Mouse (Mus musculus): ENCODE measurements around the gene Emc3. TPM values are rescaled to one million over a fixed set of nuclear protein-coding genes. Genes with fewer than 3 reads are reported as not detected.

Emc3 gene
- total RNA-seq, 2 experiments from 2014 or later, result 85.9 to 87.9 TPM

- no peak for DNase-seq (ENCODE audit: low spot score in 2 of 2)
Observed at GRCm38 (mm10) chr6:113499346-113499745, 32.1 kb downstream of the Emc3 start.

GRCm38 (mm10) chr6:113495071-113495675, 36.3 kb downstream of the Emc3 start:
- DNase-seq (ENCODE audit: low spot score in 2 of 2), result no peak

- peak; percentile 62 to 63 for DNase-seq (ENCODE audit: low spot score in 2 of 2)
Observed at GRCm38 (mm10) chr6:113494258-113494788, 37.1 kb downstream of the Emc3 start.

GRCm38 (mm10) chr6:113492101-113492864, 39.2 kb downstream of the Emc3 start:
- DNase-seq (ENCODE audit: low spot score in 2 of 2), result no peak

DNA sequence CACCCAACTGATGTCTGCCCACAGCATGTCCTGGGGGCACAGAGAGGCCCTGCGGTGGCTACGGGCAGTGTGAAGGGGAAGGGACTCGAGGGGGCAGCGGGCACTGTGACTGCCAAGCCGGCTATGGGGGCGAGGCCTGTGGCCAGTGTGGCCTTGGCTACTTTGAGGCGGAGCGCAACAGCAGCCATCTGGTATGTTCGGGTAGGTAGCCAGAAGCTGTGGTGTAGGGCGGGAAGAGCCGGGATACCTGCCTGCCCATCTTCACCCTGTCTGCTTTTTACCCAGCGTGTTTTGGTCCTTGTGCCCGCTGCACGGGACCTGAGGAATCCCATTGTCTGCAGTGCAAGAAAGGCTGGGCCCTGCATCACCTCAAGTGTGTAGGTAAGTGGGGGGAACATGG, 42.0 kb downstream of the Emc3 start:
- DNase-seq (ENCODE audit: low spot score in 2 of 2), result no peak

- DNase-seq (ENCODE audit: low spot score in 2 of 2), result no peak
Observed at GRCm38 (mm10) chr6:113487125-113487576, 44.3 kb downstream of the Emc3 start.

DNA sequence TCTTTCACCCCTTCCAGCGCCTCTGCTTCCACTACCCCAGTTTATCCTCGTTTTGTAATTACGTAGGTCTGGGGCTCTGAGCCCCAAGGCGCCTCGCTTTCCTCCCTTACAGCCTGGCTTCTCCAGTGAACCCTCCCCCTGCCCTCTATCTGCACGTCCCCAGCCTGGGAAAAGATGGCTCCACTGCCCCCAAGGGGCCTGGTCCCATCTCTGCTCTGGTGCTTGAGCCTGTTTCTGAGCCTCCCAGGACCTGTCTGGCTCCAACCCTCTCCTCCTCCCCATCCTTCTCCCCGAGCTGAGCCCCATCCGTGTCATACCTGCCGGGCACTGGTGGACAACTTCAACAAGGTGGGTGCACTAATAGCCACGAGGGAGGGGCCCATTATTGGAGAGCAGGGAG, 47.7 kb downstream of the Emc3 start:
- no peak for DNase-seq (ENCODE audit: low spot score in 2 of 2)

DNA sequence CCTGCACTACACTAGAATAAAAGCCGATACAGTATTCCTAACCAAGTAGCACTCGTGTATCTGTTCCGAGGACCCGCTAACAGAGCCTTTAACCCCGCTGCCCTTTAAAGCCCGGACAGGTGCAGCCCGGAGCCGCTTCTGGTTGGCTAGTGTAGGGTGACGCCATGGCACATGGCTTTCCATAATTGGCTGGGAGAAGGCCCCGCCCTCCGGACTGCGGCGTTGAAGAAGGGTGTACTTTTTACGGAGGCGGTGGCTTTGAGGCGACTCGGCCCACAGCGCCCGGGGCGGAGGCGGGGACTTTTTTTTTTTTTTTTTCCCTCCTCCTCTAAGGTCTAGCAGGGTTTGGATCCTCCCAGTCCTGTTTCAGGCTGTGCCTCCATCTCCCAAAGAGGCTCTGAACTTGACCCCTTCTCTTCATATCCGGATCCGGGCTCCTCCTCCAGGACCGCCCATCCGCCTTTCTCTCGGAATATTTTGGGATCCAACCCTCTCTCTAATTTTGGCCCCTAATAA, 48.3 kb downstream of the Emc3 start, which contains the start of gene Creld1:
Gene Creld1, plus strand, starts transcription at position 198 of the 516 bp plus-strand sequence.
- DNase-seq (ENCODE audit: low spot score in 2 of 2), result peak; percentile 70 to 87

DNA sequence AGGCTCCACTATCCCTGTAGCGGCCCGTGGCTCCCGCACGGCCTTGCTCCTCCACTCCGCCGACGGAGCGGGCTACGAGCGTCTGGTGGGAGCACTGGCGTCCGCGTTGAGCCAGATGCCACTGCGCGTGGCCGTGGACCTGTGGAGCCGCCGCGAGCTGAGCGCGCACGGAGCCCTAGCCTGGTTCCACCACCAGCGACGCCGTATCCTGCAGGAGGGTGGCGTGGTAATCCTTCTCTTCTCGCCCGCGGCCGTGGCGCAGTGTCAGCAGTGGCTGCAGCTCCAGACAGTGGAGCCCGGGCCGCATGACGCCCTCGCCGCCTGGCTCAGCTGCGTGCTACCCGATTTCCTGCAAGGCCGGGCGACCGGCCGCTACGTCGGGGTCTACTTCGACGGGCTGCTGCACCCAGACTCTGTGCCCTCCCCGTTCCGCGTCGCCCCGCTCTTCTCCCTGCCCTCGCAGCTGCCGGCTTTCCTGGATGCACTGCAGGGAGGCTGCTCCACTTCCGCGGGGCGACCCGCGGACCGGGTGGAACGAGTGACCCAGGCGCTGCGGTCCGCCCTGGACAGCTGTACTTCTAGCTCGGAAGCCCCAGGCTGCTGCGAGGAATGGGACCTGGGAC, 48.9 kb downstream of the Emc3 start:
- no peak for DNase-seq (ENCODE audit: low spot score in 2 of 2)

GRCm38 (mm10) chr6:113480555-113481373, 50.7 kb downstream of the Emc3 start:
- DNase-seq (ENCODE audit: low spot score in 2 of 2), result no peak

- no peak for DNase-seq (ENCODE audit: low spot score in 2 of 2)
Observed at GRCm38 (mm10) chr6:113478906-113479305, 52.5 kb downstream of the Emc3 start.

- DNase-seq (ENCODE audit: low spot score in 2 of 2), result no peak
Observed at GRCm38 (mm10) chr6:113477353-113477752, 54.1 kb downstream of the Emc3 start.

DNA sequence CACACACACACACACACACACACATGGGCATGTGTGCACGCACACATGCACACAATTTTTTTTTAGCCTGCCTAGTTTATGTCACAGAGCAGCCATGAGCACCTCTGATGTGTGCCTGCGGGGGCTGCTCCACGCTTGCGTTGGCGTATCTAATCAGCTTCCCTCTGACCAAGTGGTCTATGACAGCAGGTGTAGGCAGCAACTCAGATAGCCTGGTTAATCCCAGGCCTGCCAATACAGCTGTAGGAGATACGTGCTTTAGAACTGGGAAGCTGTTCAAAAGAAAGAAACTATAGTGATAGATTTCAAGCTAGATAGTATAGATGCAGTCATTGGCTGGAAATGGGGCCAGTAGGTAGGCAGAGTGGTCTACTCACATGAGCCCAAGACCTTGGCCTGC, 57.7 kb downstream of the Emc3 start:
- DNase-seq (ENCODE audit: low spot score in 2 of 2), result no peak

DNA sequence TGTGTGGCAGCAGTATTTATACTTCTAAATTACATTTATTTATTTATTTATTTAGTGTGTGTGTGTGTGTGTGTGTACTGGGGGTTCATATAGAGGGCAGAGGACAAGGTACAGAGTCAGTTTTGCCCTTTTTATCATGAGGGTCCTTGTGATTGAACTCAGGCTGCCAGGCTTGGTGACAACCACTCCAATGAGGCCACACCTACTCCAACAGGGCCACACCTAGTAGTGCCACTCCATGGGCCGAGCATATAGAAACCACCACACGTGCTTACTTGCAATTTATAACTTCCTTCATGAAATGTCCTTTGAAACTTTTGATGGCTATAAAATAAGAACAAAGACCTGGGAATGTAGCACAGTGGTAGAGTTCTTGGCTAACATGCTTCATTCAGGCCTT, 58.2 kb downstream of the Emc3 start:
- no peak for DNase-seq (ENCODE audit: low spot score in 2 of 2)

GRCm38 (mm10) chr6:113472061-113472460, 59.4 kb downstream of the Emc3 start:
- DNase-seq (ENCODE audit: low spot score in 2 of 2), result no peak

DNA sequence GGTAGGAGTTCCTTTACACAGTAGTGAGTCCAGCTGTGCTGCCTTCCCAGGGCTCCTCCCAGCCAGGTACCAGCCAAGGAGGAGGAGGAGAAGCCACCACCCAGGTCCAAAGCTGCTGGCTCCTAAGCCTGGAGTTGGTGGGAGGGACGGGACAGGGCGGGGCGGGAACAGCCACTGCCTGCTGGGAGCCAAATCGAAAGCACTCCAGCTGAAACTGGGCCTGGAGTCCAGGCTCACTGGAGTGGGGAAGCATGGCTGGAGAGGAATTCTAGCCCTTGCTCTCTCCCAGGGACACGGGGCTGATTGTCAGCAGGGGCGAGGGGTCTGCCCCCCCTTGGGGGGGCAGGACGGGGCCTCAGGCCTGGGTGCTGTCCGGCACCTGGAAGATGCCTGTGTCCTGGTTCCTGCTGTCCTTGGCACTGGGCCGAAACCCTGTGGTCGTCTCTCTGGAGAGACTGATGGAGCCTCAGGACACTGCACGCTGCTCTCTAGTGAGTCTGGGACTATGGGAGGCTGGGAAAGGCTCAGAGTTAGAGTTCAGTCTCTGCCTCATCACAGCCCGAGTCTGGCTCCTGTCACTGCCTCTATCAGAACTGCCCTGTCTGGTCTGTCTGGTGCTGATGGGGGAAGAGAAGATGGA, 60.0 kb downstream of the Emc3 start, which contains the start of gene Il17rc:
Gene Il17rc, plus strand, starts transcription at position 131 of the 640 bp plus-strand sequence.
- no peak for DNase-seq (ENCODE audit: low spot score in 2 of 2)

GRCm38 (mm10) chr6:113469432-113469831, 62.0 kb downstream of the Emc3 start:
- DNase-seq (ENCODE audit: low spot score in 2 of 2), result peak; percentile 50 to 61

DNA sequence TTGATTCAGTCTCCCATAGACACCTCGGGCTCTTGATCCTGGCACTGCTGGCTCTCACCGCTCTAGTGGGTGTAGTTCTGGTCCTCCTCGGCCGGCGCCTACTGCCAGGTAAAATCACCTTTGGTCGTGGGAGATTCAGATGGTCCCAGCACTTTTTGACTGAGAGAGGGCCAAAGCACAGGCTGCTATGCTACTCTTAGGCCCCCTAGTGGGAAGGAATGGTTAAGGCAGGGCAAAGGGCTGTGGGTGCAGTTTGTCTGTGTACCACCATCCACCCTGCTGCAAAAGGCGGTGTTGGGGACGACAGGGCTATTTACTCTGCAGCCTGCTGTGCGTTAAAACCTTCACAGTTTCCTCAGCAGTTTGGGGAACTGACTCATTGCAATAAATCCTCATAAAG, 62.4 kb downstream of the Emc3 start:
- DNase-seq (ENCODE audit: low spot score in 2 of 2), result peak in 1 of 2 experiments; percentile 56

- no peak for DNase-seq (ENCODE audit: low spot score in 2 of 2)
Observed at GRCm38 (mm10) chr6:113468512-113468911, 62.9 kb downstream of the Emc3 start.

DNA sequence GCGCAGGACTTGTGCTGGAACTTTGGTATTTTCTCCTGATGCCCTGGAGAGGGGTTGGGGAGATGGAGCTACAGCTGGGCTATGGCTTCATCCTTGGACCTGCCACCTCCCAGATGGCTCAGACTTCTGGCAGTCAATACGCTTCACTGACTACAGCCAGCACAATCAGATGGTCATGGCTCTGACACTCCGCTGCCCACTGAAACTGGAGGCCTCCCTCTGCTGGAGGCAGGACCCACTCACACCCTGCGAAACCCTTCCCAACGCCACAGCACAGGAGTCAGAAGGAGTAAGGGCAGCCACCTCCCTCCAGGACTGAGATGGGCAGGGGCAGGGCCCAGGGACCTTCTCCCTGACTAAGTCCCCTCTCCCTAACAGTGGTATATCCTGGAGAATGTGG, 65.8 kb downstream of the Emc3 start:
- no peak for DNase-seq (ENCODE audit: low spot score in 2 of 2)
